Mouse (Mus musculus) thymus, postnatal 36 days (tissue): Measurements from ENCODE around the gene Catsper4.
A peak's percentile ranks its signal among the peaks of the same experiment; 100 is the strongest.

ENCODE experiments used
- DNase-seq, 2 experiments: peaks; one replicate each; pipeline ENCODE4 v3.0.0; 2022; ENCODE audit warnings: mixed read lengths in 2 of 2

Catsper4 gene

GRCm38 (mm10) chr4:134250116-134250929 is 23.1 kb upstream of the Catsper4 start:
- no peak for DNase-seq

- peak; percentile 71 for DNase-seq
Observed at GRCm38 (mm10) chr4:134249651-134250050, 22.5 kb upstream of the Catsper4 start.

- DNase-seq = no peak
Observed at GRCm38 (mm10) chr4:134246719-134247258, 19.6 kb upstream of the Catsper4 start, which contains the start of gene Gm30191. TSS of gene Gm30191 (plus strand) at chr4:134246935.

GRCm38 (mm10) chr4:134246256-134246655 is 19.1 kb upstream of the Catsper4 start:
- DNase-seq = no peak

GRCm38 (mm10) chr4:134245148-134245843 is 18.1 kb upstream of the Catsper4 start, which contains the start of gene Zfp593:
TSS of gene Zfp593 (minus strand) at chr4:134245592.
- peak; percentile 95 to 97 for DNase-seq

- DNase-seq = no peak
Observed at GRCm38 (mm10) chr4:134243516-134244250, 16.5 kb upstream of the Catsper4 start, which contains the start of gene E130218I03Rik. TSS of gene E130218I03Rik (plus strand) at chr4:134243662.

GRCm38 (mm10) chr4:134238686-134239085 is 11.5 kb upstream of the Catsper4 start:
- no peak for DNase-seq

- no peak for DNase-seq
Observed at GRCm38 (mm10) chr4:134238279-134238651, 11.1 kb upstream of the Catsper4 start, which contains the start of gene Cnksr1. TSS of gene Cnksr1 (minus strand) at chr4:134238399.

GRCm38 (mm10) chr4:134237582-134238278 is 10.5 kb upstream of the Catsper4 start:
- DNase-seq = no peak

- no peak for DNase-seq
Observed at GRCm38 (mm10) chr4:134234876-134235275, 7.7 kb upstream of the Catsper4 start.

- DNase-seq = no peak
Observed at GRCm38 (mm10) chr4:134230431-134230830, 3.2 kb upstream of the Catsper4 start.

GRCm38 (mm10) chr4:134222793-134223600 is 4.2 kb downstream of the Catsper4 start:
- DNase-seq = no peak

- DNase-seq = no peak
Observed at GRCm38 (mm10) chr4:134206488-134207053, 20.6 kb downstream of the Catsper4 start.

- DNase-seq = no peak
Observed at GRCm38 (mm10) chr4:134203340-134203896, 23.8 kb downstream of the Catsper4 start.

- no peak for DNase-seq
Observed at GRCm38 (mm10) chr4:134202904-134203303, 24.3 kb downstream of the Catsper4 start, which contains the start of gene Gm7534. TSS of gene Gm7534 (minus strand) at chr4:134203004.

GRCm38 (mm10) chr4:134199371-134199770 is 27.8 kb downstream of the Catsper4 start:
- DNase-seq = no peak

GRCm38 (mm10) chr4:134186268-134186667 is 40.9 kb downstream of the Catsper4 start:
- DNase-seq = no peak

- DNase-seq = no peak
Observed at GRCm38 (mm10) chr4:134185569-134185968, 41.6 kb downstream of the Catsper4 start.

GRCm38 (mm10) chr4:134183711-134184110 is 43.5 kb downstream of the Catsper4 start:
- no peak for DNase-seq

GRCm38 (mm10) chr4:134181825-134182224 is 45.4 kb downstream of the Catsper4 start:
- DNase-seq = no peak
